Mouse (Mus musculus) forelimb bud, embryonic 11.5 days (tissue): ENCODE measurements around the gene Comtd1.

Experiments used
- DNase-seq: peaks from one replicate; pipeline ENCODE4 v3.0.0-alpha.2; 2012; ENCODE audit warnings: low read depth, low spot score

The Comtd1 gene

GRCm38 (mm10) chr14:21848166-21849154 is at the start of gene Comtd1:
Comtd1 (minus strand) TSS chr14:21848977.
- peak; percentile 96 for DNase-seq

GRCm38 (mm10) chr14:21892341-21892659 is 43.5 kb upstream of the Comtd1 start:
- DNase-seq: no peak

GRCm38 (mm10) chr14:21891581-21892340 is 43.0 kb upstream of the Comtd1 start:
- peak; percentile 85 for DNase-seq

DNA sequence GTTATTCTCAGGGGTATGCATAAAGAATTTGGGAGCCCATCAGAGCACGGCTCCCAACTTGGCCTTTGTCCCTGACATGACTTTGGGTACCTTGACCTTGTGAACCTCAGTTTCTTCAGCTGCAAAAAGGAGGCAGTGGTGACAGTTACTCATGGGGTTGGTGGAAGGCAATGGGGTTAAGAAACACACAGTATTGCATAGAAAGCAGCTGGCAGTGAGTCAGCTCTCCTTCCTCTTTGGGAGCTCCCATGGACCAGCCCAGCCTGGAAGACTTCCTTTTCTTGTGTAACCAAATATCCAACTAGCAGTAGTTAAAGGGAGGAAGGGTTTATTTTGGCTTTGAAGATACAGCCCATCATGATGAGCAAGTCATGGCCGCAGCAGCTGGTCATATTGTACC is 41.7 kb upstream of the Comtd1 start:
- DNase-seq: no peak

DNA sequence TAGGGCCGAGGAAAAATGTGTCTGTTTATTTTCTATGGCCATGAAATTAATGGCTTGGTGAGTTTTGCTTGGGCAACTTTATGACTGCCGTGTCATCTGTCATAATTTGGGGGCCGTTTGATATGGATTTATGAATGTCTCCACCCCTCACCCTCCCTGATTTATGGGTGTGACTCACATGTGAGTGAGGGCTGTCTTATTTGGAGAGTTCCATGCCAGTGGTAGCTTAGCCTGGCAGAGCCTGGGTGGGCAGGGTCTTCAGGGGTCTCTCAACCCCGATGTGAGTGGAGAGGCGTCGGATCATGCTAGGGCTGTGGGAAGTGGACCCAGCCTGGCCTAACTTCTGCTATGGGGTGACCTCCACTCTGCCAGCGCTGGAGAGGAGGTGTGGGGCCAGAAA is 18.0 kb upstream of the Comtd1 start:
- DNase-seq: no peak

GRCm38 (mm10) chr14:21866291-21866690 is 17.5 kb upstream of the Comtd1 start:
- peak; percentile 91 for DNase-seq

DNA sequence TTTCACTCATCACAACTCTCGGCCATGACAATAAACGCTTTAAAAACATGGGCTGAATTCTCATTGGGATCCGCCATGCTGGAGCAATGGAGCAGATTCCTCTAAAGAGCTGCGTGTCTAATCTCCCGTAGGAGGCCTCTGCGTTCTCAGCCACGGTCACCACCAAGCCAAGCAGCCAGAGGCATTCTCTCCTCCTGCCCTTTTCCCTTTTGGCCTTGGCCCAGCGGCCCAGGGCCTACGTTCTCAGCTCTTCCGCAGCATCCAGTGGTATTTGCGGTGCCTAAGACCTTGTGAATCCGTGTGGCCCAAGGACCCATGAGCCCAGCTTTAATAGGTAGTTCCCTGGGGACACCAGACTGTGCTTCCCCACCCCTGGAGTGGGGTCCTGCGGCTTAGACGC is 8.1 kb upstream of the Comtd1 start:
- no peak for DNase-seq

DNA sequence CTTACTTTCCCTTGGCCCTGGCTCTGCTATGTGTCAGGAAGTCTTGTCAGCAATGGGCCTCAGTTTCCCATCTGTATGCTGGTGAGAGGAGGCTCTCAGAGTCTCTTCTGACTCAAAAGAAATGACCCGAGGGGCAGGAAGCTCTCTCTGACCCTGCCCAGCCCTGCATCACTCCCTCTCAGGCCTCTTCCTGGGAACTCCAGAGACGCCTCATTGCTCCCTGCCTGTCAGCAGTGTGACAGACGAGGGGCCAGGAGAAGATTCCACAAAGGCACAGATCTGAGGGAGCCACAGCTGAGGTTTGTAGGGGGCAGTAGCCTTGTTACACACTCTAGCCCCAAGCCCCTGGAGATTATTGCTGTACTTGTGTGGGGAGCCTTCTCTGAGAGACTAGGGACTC is 7.2 kb upstream of the Comtd1 start:
- DNase-seq: no peak

DNA sequence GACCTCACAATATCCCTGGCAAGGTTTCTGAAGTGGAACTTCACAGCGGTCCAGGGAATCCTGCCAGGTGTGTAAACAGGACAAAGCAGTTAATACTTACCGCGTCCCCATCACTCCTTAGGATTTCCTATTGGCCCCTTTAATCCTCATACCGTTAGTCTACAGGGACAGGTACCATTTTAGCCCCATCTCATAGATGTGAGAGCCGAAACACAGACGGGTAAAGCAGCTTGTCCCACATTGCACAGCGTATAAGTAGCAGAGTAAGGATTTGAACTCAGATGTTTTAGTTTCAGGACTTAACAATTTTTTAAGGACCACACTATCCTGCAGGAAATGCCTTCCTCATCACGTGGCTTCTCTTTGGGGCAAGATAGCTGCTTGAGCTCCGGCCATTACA is 5.5 kb upstream of the Comtd1 start:
- DNase-seq: no peak

DNA sequence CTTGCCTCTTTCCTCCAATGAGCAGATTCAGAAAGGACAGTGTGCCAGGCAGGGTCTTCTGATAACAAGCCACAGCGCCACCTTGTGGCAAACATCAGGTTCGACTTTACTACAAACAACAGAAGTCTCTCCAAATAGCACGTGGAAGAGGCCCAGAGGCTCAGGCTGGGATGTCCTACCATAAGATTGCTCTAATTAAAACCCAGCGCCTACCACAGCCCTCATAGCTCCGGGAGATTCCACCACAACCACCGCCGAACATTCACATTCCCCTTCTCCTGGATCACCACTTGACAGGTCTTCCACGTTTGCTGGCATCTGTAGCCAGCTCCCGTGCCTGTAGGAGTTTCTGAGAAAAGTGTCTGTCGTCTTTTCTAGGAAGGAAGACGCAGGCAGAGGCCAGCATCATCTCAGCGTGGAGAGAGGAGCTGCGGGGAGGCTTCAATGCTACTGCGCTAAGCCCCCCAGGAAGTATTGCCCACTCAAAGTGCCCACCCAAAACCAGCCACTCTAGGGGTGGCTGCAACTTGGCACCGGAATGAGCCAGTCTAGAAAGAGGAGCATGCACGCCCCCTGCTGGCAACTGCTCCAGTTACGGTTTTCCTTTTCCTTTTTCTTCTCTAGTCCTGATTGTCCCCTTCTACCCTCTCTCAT is 4.8 kb upstream of the Comtd1 start:
- peak; percentile 85 for DNase-seq

DNA sequence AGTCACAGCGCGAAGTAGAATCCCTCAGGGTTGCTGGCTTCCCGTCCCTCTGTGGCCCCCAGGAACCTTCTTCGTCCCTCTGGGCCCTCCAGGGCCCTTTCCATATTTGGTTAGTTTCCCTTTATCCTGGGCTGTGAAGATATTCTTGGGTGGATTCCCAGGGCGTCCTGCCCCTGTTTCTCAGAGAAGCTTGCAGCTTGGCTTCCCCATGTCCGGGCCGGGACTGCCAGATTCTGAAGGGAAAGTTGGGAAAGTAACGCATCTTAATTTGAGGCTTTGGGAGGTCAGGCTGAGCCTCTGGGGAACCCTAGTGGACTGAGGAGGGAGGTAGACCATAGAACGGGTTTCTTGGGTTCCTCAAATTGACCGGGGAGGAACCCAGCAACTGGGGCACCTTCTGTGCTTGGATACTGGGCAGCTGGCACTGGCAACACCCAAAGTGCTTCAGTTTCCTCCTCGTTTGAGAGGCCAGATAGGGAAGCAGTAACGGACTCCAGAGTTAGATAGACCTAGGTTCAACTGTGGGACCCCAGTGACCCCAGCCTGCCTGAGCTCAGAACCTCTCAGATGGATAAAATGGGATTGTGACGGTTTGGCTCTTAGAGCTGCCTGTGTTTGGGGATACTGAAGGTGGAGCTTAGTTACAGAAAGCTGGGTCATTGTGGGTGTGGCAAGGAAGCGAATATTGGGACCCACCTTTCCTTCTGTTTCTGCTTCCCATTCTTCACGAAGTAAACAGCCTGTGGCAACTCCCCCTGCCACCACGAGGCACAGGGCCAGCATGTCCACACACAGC is 3.4 kb upstream of the Comtd1 start:
- DNase-seq: no peak

- DNase-seq: no peak
Observed at GRCm38 (mm10) chr14:21850419-21851127, 1.8 kb upstream of the Comtd1 start.

GRCm38 (mm10) chr14:21849524-21850418 is 994 bp upstream of the Comtd1 start:
- DNase-seq: no peak

GRCm38 (mm10) chr14:21847381-21848165 is 1.2 kb downstream of the Comtd1 start:
- DNase-seq: peak; percentile 71

- DNase-seq: no peak
Observed at GRCm38 (mm10) chr14:21846827-21847380, 1.9 kb downstream of the Comtd1 start.

DNA sequence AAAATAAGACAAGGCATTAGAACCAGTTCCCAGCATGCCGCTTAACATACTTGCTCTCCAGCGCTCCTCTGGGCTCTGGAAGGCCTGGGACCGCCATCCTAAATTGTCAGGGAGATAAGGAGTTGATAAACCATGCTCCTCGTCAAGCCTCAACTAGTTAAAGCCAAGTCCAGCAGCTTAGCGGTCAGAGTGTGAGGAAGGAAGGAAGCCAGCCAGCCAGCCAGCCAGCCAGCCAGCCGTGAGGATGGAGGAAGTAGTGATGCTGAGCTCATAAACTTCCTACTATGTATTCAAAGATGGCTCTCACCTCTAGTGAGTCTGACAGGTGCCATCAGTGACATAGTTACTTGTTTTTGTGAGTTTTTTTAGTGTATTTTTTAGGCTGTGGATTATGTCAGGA is 5.5 kb downstream of the Comtd1 start:
- DNase-seq: no peak

DNA sequence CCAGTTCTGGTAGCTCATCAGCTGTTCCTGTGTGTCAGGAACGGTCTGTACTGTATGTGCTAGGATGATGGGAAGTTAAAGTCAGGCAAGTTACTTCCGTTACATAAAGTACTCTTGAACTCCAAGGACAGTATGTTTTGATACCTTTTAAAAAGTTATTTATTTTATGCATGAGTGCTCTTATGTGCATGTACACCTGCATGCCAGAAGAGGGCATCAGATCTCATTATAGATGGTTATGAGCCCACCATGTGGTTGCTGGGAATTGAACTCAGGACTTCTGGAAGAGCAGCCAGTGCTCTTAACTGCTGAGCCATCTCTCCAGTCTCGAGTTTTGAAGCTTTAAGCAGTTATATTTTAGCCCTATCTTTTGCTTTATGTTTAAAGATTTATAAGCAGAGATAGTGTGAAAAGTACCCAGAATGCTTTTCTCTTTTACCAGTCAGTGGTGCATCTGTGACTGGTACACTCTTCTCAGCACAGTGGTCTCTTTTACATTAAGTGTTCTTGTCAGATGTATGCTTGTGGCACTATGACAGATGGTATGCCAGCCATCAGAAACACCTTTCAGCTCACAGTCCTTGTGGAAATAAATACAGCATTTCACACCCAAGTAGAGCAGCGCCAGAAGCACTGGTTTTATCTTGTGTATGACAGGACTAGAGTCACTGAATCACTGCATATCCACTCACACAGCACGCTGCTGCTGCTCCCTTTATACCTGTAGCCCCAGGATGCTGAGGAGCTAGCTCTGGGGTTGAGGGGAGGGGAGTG is 6.8 kb downstream of the Comtd1 start:
- no peak for DNase-seq
